Mouse (Mus musculus) thymus, postnatal 25 days (tissue): ENCODE measurements around the gene Katna1.
"Not testable (repeated sequence)": the region's sequence is repeated elsewhere in the genome, so short reads cannot be mapped to it uniquely, and the experiment has no call there.

Experiments
- DNase-seq: peaks from one replicate; pipeline ENCODE4 v3.0.0; 2022

The Katna1 gene

DNA sequence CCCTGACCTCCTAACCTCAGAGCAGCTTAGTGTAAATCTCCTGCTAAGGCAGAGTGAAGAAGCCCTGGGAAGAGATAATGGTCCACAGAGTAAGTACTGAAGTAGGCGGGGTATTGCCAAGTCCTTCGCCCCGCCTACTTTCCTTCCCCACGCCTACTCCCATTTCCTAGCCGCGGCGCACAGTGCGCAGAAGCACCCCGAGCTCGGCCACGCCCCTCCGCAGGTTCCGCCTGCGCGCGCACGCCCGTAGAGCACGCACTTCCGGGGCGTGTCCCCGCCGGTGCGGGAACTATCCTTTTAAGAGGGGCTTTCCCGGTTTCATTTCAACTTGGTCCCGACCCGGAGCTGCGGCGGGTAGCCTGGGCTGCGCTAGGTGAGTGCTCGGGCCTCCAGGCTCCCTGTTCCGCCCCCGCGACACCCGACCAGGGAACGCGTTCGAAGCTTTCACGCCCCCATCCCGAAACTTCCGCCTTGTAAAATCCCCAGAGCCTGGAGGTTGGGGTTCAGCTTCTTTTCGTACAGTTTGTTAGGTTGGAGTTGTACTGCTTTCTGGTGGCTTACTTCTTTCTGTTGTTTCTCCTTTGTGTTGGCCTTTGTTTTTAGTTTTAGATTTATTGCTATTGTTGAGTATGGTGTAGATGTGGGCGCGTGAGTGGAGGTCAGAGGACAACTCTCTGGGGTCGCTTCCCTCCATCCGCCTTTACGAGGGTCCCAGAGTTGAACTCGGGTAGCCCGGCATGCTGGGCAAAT, at the start of gene Katna1:
TSS of gene Katna1 (plus strand) at position 250 of the 750 bp plus-strand sequence.
- peak; percentile 95 for DNase-seq

DNA sequence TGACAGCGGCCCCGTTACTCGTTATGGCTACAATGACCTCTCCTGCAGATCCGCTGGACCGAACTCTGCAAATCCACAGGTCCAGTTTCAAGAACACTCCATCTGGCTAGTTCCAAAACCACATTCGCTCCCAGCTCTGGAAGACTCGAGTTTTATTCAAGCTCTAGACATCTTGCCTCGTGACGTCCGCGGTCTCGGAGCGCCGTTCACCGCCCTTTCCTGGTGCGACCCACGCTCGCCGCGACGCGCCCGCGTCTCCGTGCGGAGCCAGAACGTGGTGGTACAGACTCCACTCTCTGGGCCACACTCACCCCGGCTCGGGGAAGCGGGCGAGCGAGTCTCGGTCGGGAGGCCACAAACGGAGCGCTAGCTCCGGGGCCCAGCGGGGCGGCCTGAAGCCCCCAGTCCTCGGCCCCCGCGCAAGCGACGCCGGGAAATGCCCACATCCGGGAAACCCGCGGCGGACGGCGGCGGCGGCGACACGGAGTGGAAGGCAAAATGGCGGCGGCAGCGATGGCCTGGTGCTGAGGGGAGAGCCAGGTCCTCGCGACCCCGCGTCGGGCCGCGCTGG, 45.0 kb upstream of the Katna1 start, which contains the start of the genes Pcmt1 and Lats1:
TSS of gene Pcmt1 (minus strand) at position 406 of the 571 bp plus-strand sequence.
TSS of gene Lats1 (plus strand) at position 484 of the 571 bp plus-strand sequence.
- peak; percentile 90 for DNase-seq

DNA sequence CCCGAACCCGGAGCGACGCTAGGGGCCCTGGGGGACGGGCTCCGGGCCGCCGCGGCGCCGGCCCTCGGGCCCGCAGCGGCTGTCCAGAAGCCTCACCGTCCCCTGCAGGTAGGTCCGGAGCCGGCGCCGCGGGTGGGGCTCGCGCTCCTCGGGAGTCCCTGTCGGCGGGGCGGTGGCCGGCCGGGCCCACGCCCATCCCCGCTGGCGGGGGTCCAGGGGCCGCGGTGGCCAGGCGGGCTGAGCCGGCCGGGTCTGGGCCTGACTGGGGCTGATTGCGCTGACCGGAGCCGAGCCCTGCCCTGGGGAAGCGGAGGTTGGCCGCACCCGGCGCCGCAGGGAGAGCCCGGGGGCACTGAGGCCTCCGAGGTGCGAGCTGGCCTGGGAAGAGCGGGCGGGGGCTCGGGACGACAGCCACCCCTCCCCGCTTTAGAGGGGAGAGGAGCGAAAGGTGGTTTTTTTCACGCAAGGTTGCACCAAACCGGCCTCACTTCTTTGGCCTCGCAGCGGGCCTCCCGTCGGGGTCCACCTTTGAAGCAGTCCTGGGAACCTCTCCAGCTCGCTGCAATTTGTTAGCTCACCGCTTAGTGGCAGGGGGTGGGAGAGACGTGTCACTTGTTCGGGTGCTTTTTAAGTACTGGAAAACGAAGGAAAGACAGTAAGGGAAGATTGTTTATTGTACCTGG, 44.3 kb upstream of the Katna1 start:
- DNase-seq = peak; percentile 58

DNA sequence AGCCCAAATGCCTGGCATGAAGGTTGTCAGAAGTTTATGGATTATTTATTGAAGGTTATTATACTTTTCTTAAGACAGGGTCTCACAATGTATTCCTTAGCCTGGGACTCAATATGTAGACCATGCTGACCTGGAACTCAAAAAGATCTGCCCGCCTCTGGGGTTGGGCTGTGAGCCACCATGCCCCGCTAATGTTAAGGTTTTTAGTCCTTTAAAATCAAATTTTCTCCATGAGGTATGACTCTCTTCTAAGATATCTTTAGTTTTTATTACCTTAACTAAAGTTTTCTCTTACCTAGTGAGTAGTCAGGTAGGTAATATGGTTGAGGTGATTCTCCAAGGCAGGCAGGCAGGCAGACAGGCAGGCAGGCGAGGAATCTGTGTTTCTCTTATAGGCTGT, 43.6 kb upstream of the Katna1 start:
- DNase-seq = no peak

DNA sequence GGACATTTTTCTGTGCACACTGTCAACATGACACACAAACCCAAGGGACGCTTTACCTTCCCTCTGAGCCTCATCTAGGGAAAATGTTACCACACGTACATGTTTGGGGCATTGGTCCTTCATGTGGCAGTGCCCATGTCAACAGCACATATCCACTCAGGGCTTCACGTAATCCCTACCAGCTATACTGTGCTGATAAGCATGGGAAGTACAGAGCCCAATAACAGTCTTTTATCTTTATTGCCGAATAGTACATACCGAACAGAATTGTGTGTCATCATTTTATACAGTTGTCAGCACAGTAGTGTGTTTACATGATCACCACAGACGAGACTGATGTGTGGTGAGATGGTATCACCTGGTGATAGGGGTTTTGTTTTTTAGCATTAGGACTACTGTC, 38.9 kb upstream of the Katna1 start:
- DNase-seq = no peak

DNA sequence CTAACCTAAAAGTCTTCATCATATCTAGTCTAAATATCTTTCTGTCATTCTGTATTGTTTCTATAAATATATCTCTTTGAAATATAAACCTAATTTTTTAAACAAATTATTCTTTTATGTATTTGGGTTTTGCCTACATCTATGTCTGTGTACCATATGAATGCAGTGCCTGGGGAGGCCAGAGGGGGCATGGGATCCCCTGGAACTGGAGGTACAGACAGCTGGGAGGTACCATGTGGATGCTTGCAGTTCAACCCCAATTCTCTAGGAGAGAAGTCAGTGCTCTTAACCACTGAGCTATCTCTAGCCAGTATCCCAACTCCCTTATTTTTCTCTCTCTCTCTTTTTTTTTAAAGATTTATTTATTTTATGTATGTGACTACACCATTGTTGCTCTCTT, 30.5 kb upstream of the Katna1 start:
- DNase-seq = peak; percentile 27

DNA sequence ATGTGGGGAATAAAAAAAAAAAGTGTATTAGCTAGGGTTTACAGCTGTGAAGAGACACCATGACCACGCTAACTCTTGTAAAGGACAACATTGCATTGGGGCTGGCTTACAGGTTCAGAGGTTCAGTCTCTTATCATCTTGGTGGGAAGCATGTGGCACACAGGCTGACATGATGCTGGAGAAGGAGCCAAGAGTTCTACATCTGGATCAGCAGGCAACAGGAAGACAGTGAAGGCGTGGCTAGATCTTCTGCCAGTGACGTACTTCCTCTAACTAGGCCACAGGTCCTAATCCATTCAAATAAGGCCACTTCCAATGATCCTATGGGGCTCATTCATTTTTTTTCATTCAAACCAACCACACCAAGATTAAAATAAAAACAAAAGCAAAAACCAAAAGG, 25.7 kb upstream of the Katna1 start:
- DNase-seq = no peak

DNA sequence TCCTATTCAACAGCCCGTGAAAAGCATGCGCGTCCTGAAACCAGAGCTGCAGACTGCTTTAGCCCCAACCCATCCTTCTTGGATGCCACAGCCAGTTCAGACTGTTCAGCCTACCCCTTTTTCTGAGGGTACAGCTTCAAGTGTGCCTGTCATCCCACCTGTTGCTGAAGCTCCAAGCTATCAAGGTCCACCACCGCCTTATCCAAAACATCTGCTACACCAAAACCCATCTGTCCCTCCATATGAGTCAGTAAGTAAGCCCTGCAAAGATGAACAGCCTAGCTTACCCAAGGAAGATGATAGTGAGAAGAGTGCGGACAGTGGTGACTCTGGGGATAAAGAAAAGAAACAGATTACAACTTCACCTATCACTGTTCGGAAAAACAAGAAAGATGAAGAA, 23.2 kb upstream of the Katna1 start:
- DNase-seq = no peak

DNA sequence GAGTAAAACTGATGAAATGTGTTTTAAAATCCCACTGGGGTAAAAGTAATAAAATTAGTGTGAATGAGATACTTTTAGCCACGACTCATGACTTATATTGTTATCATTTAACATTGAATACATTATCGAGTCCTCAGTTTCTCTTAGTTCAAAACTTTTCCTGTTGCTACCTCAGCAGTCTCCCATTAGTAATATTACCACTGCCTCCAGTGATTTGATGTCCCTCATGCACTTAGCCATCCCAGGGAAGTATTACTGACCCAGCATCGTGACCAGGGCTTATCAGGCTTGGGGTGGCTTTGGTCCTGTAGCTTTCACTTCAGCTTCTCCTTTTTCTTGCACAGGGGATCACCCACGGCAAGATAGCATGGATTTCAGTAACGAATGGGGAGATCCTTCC, 15.7 kb upstream of the Katna1 start:
- DNase-seq = no peak

DNA sequence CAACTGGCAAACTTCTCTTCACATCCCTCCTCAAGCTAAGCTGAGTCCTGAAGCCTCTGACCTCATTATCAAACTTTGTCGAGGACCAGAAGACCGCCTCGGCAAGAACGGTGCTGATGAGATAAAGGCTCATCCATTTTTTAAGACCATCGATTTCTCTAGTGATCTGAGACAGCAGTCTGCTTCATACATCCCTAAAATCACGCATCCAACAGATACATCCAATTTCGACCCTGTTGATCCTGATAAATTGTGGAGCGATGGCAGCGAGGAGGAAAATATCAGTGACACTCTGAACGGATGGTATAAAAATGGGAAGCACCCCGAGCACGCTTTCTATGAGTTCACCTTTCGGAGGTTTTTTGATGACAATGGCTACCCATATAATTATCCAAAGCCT, 13.3 kb upstream of the Katna1 start:
- no peak for DNase-seq

DNA sequence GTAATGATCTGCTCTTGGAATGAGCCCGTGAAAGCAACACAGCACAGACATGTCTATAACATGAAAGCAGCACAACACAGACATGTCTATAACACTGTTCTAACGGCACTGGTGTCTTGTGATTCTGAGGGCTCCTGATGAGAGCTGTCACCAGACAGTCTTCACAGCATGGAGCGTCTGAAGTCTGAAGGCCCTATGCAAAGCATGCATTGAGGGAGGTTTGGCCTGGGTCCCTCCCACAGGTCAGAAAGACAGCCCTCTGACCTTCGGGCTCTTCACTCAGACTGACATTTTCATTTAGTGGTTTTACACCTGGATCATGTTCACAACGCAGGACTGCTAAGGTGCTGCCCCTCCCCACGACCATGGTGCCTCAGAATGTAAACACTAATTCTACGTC, 10.7 kb upstream of the Katna1 start:
- DNase-seq = no peak

DNA sequence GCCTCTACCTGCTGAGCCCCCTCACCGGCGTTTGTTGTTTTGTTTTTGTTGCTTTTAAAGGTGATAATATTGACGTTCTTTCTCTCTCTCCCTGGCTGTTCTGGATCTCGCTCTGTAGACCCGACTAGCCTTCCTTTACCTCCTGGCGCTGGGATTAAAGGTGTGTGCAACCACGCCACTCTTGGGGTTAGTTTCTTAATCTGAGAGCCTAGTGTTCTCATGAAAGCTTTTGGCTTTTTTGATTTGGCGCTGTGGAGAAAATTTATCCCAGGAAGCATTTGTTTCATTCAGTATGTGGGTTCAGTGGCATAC, 657 bp downstream of the Katna1 start:
- DNase-seq = no peak

DNA sequence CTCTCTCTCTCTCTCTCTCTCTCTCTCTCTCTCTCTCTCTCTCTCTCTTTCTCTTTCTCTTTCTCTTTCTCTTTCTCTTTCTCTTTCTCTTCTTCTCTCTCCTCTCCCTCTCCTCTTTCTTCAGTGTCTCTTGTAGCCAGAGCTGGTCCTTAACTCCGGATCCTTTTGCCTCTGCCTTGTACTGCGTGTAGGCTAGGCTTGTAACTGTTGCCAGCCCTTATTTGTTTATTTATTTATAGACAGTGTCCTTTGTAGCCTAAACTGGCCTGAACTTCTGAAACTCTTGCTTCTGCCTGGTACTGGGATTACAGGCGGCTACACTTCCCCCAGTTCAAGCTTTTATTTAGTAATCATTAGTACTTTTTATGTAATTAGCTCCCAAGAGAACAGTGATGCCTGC, 1.2 kb downstream of the Katna1 start:
- no peak for DNase-seq

DNA sequence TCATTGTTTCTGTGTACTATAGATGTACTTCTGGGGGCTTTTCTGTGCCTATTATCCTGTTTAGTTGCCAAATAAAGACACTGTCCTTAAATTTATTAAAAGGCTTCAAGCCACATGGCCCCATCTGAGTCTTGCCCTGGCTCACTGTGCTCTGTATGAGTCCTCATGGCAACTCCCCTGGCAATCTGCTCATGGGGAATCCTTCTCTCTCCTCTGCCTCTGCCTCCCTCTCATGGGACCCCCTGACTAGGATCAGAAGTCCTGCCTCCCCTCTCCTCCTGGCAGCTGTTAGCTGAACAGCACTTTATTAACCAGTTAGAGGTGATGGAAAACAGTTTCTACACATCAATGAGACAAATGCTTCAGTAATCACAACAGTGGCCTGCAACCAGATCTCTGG, 5.8 kb downstream of the Katna1 start:
- no peak for DNase-seq

DNA sequence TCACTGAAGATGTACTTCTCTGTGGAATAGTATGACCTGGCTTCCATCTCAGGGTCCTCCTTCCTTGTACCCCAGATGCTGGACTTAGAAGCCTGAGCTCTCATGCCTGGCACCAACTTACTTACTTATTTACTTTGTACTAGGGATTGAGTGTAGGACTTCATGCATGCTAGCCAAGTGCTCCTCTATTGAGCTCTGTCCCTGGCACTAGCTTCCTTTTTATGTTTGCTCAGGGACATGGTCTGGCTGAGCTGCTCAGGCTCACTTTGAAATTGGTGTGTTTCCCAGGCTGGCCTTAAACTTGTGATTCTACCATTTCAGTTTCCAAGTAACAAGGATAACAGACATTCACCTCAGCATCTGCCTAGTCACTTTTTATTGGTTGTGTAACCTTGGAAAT, 11.3 kb downstream of the Katna1 start:
- DNase-seq = no peak

DNA sequence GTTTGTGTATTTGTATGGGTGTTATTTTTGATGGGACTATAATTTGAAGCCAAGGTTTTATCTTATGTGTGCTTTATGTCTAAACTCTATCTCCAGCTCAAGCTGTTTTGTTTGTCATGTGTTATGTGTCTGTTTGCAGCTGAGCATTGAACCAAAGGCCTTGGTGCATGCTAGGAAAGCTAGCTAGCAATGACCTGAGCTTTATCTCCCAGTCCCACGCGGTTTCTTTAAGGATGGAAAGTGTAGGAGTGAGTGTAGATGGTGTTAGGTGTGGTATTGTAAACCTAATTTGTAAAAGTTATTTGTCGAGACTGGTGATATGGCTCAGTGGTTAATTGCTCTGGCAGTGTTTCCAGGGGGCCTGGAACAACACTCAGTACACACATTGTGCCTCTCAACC, 12.1 kb downstream of the Katna1 start:
- no peak for DNase-seq

DNA sequence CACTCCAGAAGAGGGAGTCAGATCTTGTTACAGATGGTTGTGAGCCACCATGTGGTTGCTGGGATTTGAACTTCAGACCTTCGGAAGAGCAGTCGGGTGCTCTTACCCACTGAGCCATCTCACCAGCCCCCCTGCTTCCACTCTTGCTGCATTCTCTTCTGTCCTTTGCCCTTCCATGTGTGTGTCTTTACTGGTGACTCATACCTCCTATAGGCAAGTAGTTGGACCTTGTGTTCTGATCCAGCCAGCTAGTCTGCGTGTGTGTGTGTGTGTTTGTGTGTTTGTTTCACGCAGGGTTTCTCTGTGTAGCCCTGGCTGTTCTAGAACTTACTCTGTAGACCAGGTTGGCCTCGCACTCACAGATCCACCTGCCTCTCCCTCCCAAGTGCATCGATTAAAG, 19.7 kb downstream of the Katna1 start:
- not testable (repeated sequence) for DNase-seq

DNA sequence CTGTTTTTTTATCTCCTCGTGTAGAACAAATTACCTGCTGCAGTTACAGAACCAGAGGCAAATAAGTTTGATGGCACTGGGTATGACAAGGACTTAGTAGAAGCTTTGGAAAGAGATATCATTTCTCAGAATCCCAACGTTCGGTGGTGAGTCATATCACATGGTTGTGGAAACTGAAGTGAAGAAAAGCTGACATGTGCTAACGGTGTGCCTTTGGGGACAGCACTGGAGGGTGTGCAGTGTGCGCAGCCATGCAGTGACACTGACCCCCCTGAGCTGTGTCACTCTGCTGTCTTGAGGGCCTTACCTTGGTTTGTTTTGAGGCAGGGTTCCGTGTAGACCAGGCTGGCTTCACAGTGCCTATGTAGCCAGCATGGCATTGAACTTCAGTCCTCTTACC, 23.0 kb downstream of the Katna1 start:
- DNase-seq = no peak

DNA sequence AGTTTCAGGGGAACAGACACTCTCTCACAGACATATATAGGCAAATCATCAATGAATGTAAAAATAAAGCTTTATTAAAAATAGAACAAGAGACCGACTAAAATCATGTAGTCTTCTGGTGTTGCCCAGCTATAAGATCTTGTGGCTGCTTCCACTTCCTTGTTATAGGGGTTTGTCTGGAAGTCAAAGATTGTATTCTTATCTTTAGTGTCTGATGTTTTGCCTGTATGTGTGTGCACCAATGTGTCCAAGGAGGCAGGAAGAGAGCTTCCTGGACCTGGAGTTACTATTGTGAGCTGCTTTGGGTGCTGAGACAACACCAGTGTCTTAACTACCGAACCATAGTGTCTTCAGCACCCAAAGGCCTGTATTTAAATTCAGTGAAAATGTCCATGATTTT, 31.7 kb downstream of the Katna1 start:
- DNase-seq = no peak

DNA sequence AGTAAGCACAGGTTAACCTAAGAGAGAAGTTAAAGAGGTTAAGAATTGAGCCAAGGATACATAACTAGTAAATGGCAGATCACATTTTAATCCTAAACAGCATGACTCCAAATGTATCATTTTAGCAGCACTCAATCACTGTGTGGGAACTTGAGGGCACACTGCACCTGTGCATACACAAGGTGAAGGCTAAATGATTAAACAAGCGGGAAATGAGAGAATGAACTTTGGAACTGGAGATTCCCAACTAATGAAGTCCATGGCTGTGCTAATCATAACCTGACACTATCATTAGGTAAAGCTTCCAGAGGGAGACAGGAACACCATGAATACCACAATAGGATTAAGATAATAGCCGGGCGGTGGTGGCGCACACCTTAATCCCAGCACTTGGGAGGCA, 46.5 kb downstream of the Katna1 start:
- no peak for DNase-seq

DNA sequence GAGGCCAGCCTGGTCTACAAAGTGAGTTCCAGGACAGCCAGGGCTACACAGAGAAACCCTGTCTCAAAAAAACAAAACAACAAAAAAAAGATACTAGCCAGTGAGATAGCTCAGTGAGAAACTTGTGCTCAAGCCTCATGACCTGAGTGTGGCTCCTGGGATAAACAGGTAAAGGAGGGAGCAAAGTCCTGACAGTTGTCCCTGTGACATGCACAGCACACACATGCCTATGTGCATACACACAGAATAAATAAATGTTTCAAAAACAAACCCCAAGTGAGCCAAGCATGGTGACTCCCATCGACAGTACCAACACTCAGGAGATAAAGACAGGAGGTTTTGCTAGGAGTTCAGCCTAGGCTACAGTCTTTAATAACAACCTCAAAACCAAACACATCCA, 47.0 kb downstream of the Katna1 start:
- DNase-seq = no peak

DNA sequence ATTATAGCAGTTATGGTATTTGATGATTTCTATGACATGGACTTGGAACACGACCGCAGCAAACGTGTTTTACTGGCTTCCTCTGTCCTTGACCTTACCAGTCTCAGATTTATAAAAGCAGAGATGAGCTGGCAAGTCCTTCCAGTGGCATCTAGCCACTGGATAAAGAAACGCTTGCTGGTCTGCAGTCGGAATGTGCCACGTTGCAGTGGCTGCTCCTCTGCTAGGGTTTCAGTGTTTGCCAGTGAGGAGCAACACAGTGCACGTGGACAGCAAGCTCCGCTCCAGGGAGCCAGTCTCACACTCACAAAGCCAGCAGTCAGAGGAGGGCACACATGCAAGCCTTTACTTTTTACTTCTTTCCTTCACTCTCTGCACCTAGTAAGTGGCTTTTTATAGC, 49.6 kb downstream of the Katna1 start:
- DNase-seq = no peak

DNA sequence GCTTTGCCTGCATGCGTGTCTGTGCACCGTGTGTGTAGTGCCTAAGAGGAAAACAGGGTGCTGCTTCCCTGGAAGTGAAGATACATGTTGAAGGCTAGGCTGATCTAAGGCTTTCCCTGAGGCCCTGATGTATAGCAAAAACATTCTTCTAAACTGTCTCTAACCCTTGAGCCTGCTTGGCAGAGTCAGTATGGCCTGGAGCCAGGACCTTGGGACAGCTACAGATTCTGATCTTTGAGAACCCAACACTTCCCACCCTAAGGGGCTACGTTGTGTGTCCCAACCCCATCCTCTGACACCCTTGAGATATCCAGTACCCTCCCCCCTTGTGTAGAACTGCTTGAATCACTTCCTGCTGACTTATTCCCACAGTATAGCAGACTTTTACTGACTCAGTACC, 52.6 kb downstream of the Katna1 start:
- no peak for DNase-seq

DNA sequence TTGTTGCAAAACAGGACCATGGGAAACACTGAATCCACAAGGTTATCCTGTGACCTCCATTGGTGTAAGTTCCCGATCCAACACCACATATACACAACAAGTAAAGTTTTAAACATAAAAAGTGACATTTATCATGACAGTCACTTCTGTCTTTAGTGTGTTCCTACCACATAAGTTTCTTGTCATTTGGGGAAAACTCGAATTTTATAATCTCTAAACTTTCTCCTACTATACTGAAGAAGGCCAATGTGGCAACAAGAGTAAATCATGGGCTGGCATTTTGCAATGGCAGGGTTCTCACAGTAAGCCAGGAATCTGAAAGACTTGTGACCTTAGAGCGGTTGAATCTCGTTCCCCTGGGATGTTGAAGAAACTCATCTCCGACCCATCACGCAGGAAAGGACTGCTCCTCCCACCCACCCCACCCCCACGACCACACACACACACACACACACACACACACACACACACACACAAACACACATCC, 54.0 kb downstream of the Katna1 start:
- DNase-seq = no peak
